Mouse (Mus musculus) olfactory bulb, adult 2 months (tissue): ENCODE data around the gene Haus3.

Experiments used
- CTCF ChIP-seq: fragments of 200-500 bp; IDR thresholded peaks from 2 replicates; pipeline ENCODE4 v1.5.1; 2012; ENCODE audit warnings: low read depth, mild to moderate bottlenecking, low read length, moderate library complexity; ENCODE audit not compliant: insufficient read depth
- POLR2A ChIP-seq: fragments of 200-500 bp; IDR thresholded peaks from 2 replicates; pipeline ENCODE4 v1.6.1; 2012; ENCODE audit warnings: mild to moderate bottlenecking, low read depth, low read length, moderate library complexity; ENCODE audit not compliant: insufficient read depth

DNA sequence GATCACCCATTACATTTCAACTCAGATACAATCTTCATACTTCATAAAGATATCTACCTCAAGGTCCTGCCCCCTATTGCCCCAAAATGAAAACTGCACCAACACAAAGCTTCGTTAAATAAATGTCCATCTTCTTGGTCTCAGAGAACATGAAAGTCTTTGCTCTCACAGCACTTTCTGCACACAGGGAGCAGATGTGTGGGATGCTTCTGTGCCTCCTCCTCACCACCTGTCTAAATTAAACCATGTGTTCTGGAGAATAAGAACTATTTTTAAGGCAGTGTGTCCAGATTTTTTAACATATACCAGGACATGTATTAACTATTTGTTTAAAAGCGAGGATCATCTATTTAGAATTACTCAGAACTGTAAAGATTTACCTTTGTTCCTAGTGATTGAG lies 36.6 kb downstream of the Haus3 start:
- TF ChIP-seq POLR2A = no peak
- no peak for TF ChIP-seq CTCF
